ENCODE assay signal across 8 mouse cellular contexts in the genomic region with DNA sequence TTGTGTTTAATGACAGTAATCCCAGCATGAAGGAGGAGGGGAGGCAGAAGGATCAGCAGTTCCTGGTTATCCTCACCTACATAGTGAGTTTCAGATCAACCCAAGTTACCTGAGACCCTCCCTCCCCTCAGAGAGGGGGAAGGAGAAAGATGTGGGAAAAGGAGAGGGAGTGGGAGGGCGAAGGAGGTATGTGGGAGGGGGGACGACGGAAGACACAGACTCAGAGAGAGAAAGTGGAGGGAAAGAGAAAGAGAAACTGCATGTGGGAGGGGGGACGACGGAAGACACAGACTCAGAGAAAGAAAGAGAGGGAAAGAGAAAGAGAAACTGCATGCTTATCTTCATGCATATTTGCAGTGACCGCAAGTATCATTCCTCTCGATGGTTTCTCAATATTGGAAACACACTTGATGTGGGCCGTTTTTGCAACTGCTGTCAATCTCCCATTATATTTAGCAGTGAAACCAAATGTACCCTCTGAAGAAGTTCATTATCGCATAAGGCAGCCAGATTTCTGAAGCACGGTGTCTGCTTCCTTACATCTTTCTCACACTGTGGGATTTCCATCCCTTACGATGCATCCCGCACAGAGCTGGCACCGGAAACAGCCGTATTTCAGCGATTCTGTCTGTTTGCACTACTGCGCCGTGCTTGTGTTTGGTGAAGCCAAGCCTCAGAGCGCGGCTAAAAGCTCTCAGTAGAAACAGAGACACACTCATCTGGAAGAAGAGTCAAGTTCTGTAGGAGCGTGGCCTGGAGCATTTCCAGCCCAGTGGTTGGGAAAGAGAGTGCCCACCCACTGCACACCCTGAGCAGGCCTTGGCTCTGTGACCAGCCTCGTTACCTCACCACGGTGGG. TPM values are rescaled to one million over a fixed set of nuclear protein-coding genes. Genes with fewer than 3 reads are reported as not detected.
DNase-seq lines count a peak whose midpoint lies in the region; ATAC-seq and TF ChIP-seq lines count a peak whose summit lies in the region.

No protein-coding gene starts in this region.

- no peak overlapping the region for H3K4me2 ChIP-seq in forebrain, embryonic 14.5 days (ENCODE audit: low read length)
- no peak overlapping the region for H3K4me2 ChIP-seq in forebrain, embryonic 13.5 days
- H3K4me2 ChIP-seq in midbrain, embryonic 14.5 days (ENCODE audit: low read length) = no peak overlapping the region
- H3K4me2 ChIP-seq in midbrain, embryonic 15.5 days = no peak overlapping the region
- H3K4me2 ChIP-seq in liver, embryonic 12.5 days = no peak overlapping the region

- no peak for TF ChIP-seq POLR2A in lung, adult 2 months (IDR thresholded peaks at IDR 0.05; ENCODE audit: borderline replicate concordance, extremely low read depth, low read depth, low read length)

- H3K4me3 ChIP-seq in forebrain, embryonic 14.5 days (ENCODE audit: low read depth, low read length) = no peak overlapping the region
- no peak overlapping the region for H3K4me3 ChIP-seq in forebrain, embryonic 13.5 days
- no peak overlapping the region for H3K4me3 ChIP-seq in midbrain, embryonic 14.5 days (replicated peaks; ENCODE audit: low read depth, low read length)
- H3K4me3 ChIP-seq in midbrain, embryonic 15.5 days = no peak overlapping the region
- peak overlapping the region; percentile 58 for H3K4me3 ChIP-seq in lung, adult 2 months (replicated peaks; ENCODE audit: extremely low read depth, low read depth, low read length)
- H3K4me3 ChIP-seq in liver, embryonic 12.5 days = no peak overlapping the region

- H3K9me3 ChIP-seq in forebrain, embryonic 14.5 days (replicated peaks; ENCODE audit: control insufficient read depth, low read length) = no peaks in the 10 kb centered on the region
- H3K9me3 ChIP-seq in forebrain, embryonic 13.5 days (replicated peaks) = no peaks in the 10 kb centered on the region
- no peaks in the 10 kb centered on the region for H3K9me3 ChIP-seq in midbrain, embryonic 14.5 days (ENCODE audit: control insufficient read depth, low read length)
- no peaks in the 10 kb centered on the region for H3K9me3 ChIP-seq in midbrain, embryonic 15.5 days
- H3K9me3 ChIP-seq in liver, embryonic 12.5 days (replicated peaks) = no peaks in the 10 kb centered on the region

- intact Hi-C loops in heart, postnatal 14 days (cut with DNase I) = no loop called here

- peak; percentile 56 for DNase-seq in forebrain, embryonic 14.5 days (ENCODE audit: low spot score)
- peak; percentile 18 for DNase-seq in midbrain, embryonic 14.5 days
- DNase-seq in heart, postnatal 14 days = peak; percentile 26 to 40
- DNase-seq in lung, adult 2 months = no peak
- DNase-seq in embryo, embryonic 9.5 days (ENCODE audit: extremely low spot score) = no peak

- H3K36me3 ChIP-seq in forebrain, embryonic 14.5 days (ENCODE audit: control insufficient read depth, insufficient read depth, low read length) = no peaks in the 10 kb centered on the region
- no peaks in the 10 kb centered on the region for H3K36me3 ChIP-seq in forebrain, embryonic 13.5 days (ENCODE audit: poor library complexity, severe bottlenecking)
- no peaks in the 10 kb centered on the region for H3K36me3 ChIP-seq in midbrain, embryonic 14.5 days (ENCODE audit: control insufficient read depth, insufficient read depth, low read length)
- H3K36me3 ChIP-seq in midbrain, embryonic 15.5 days (replicated peaks) = no peaks in the 10 kb centered on the region
- H3K36me3 ChIP-seq in liver, embryonic 12.5 days = no peaks in the 10 kb centered on the region

- WGBS in forebrain, embryonic 14.5 days = 68% methylated on average over 22 of the region's 22 CpGs
- 75% methylated on average over 22 of the region's 22 CpGs for WGBS in forebrain, embryonic 13.5 days
- WGBS in midbrain, embryonic 14.5 days = 81% methylated on average over 22 of the region's 22 CpGs
- WGBS in midbrain, embryonic 15.5 days = 78% methylated on average over 22 of the region's 22 CpGs
- WGBS in lung, adult 2 months = 51% methylated on average over 22 of the region's 22 CpGs
- 64% methylated on average over 22 of the region's 22 CpGs for WGBS in liver, embryonic 12.5 days (ENCODE audit: insufficient replicate concordance)

- no peak overlapping the region for H3K27ac ChIP-seq in forebrain, embryonic 14.5 days (ENCODE audit: low read depth, low read length)
- no peak overlapping the region for H3K27ac ChIP-seq in forebrain, embryonic 13.5 days
- no peak overlapping the region for H3K27ac ChIP-seq in midbrain, embryonic 14.5 days (replicated peaks; ENCODE audit: low read depth, low read length)
- no peak overlapping the region for H3K27ac ChIP-seq in midbrain, embryonic 15.5 days
- no peak overlapping the region for H3K27ac ChIP-seq in liver, embryonic 12.5 days

- H3K27me3 ChIP-seq in forebrain, embryonic 14.5 days (replicated peaks; ENCODE audit: control insufficient read depth, insufficient read depth, low read length) = no peaks in the 10 kb centered on the region
- no peaks in the 10 kb centered on the region for H3K27me3 ChIP-seq in forebrain, embryonic 13.5 days
- H3K27me3 ChIP-seq in midbrain, embryonic 14.5 days (ENCODE audit: control insufficient read depth, insufficient read depth, low read length) = no peaks in the 10 kb centered on the region
- H3K27me3 ChIP-seq in midbrain, embryonic 15.5 days (replicated peaks) = no peaks in the 10 kb centered on the region; the same call in 1 of the 2 replicates
- no peaks in the 10 kb centered on the region for H3K27me3 ChIP-seq in liver, embryonic 12.5 days (replicated peaks)

- no peak for TF ChIP-seq CTCF in lung, adult 2 months (IDR thresholded peaks at IDR 0.05; ENCODE audit: insufficient read depth, low read length)

- no peaks in the 10 kb centered on the region for H3K4me1 ChIP-seq in forebrain, embryonic 14.5 days (ENCODE audit: control insufficient read depth, insufficient read depth, low read length)
- peaks cover 3% of the 10 kb centered on the region; the same call in 1 of the 2 replicates for H3K4me1 ChIP-seq in forebrain, embryonic 13.5 days
- no peaks in the 10 kb centered on the region for H3K4me1 ChIP-seq in midbrain, embryonic 14.5 days (ENCODE audit: control insufficient read depth, insufficient read depth, low read length)
- H3K4me1 ChIP-seq in midbrain, embryonic 15.5 days = no peaks in the 10 kb centered on the region
- peaks cover 4% of the 10 kb centered on the region; the same call in 1 of the 2 replicates for H3K4me1 ChIP-seq in lung, adult 2 months (ENCODE audit: control insufficient read depth, insufficient read depth, low read length)
- no peaks in the 10 kb centered on the region for H3K4me1 ChIP-seq in liver, embryonic 12.5 days

- no peak; the same call in 1 of the 2 replicates for ATAC-seq in forebrain, embryonic 14.5 days
- no peak for ATAC-seq in forebrain, embryonic 13.5 days
- ATAC-seq in midbrain, embryonic 14.5 days (ENCODE audit: low FRiP score, low TSS enrichment) = no peak
- ATAC-seq in midbrain, embryonic 15.5 days (replicated peaks) = no peak
- no peak for ATAC-seq in liver, embryonic 12.5 days

- no peak overlapping the region for H3K9ac ChIP-seq in forebrain, embryonic 14.5 days (ENCODE audit: low read length)
- no peak overlapping the region for H3K9ac ChIP-seq in forebrain, embryonic 13.5 days
- H3K9ac ChIP-seq in midbrain, embryonic 14.5 days (replicated peaks; ENCODE audit: low read length) = no peak overlapping the region
- H3K9ac ChIP-seq in midbrain, embryonic 15.5 days = no peak overlapping the region
- H3K9ac ChIP-seq in liver, embryonic 12.5 days = no peak overlapping the region

RNA-seq across cellular contexts. Expression of gene Tead1, which starts 58.6 kb away (rescaled TPM):
- polyA plus RNA-seq in forebrain, embryonic 14.5 days (2014; fragmentation: Nextera tagmentation; extraction: Ambion mirVana) = 6.0 and 7.8 TPM in 2 replicates
- polyA plus RNA-seq in forebrain, embryonic 13.5 days (2015; fragmentation: Nextera tagmentation; extraction: Ambion mirVana) = 22.0 and 24.0 TPM in 2 replicates
- 10.6 and 10.7 TPM in 2 replicates for polyA plus RNA-seq in midbrain, embryonic 14.5 days (2014; fragmentation: Nextera tagmentation; extraction: Ambion mirVana)
- polyA plus RNA-seq in midbrain, embryonic 15.5 days (2015; fragmentation: Nextera tagmentation; extraction: Ambion mirVana) = 13.4 and 15.0 TPM in 2 replicates
- 100 to 1,000 TPM; 147 to 154 TPM for total RNA-seq in heart, postnatal 14 days (2021)
- polyA plus RNA-seq in lung, adult 2 months (2012; rRNA removed) = 32.4 and 45.9 TPM in 2 replicates
- polyA plus RNA-seq in liver, embryonic 12.5 days (2016; fragmentation: Nextera tagmentation; extraction: Ambion mirVana) = 4.7 and 5.2 TPM in 2 replicates

Comparison
In these comparisons a context has a peak if more than half of its experiments do, and no peak if none do; other contexts are left out.
1. DNase-seq: peak in forebrain, embryonic 14.5 days (single experiment), midbrain, embryonic 14.5 days (single experiment) and heart, postnatal 14 days (2 of 2); none in lung, adult 2 months (single experiment) and embryo, embryonic 9.5 days (single experiment).